Mouse (Mus musculus): Measurements from ENCODE around the gene Dync1h1. TPM values are rescaled to one million over a fixed set of nuclear protein-coding genes. Genes with fewer than 3 reads are reported as not detected.

Dync1h1 gene
- polyA plus RNA-seq, 1 experiment from 2014 or later = 8.3 TPM

- no peak overlapping the region for H3K27ac ChIP-seq (ENCODE audit: low read depth)
- H3K9ac ChIP-seq (replicated peaks) = no peak overlapping the region
- 56% methylated on average over 4 of the region's 4 CpGs for WGBS (ENCODE audit: insufficient replicate concordance)
- peaks cover 28% of the 10 kb centered on the region for H3K4me1 ChIP-seq (ENCODE audit: insufficient read depth)
- H3K4me2 ChIP-seq (ENCODE audit: low read depth, low read length) = no peak overlapping the region
- ATAC-seq (no peak), DNase-seq (no peak)
- H3K4me3 ChIP-seq (ENCODE audit: low read depth, low read length) = no peak overlapping the region
- no peak for TF ChIP-seq EP300 (IDR thresholded peaks at IDR 0.05; ENCODE audit: low read depth)
- TF ChIP-seq CTCF (IDR thresholded peaks at IDR 0.05; ENCODE audit: low read depth) = no peak
- H3K27me3 ChIP-seq (ENCODE audit: insufficient read depth, low read length) = no peaks in the 10 kb centered on the region
- H3K36me3 ChIP-seq (replicated peaks; ENCODE audit: insufficient read depth, low read length) = no peaks in the 10 kb centered on the region
- H3K9me3 ChIP-seq (ENCODE audit: low read length) = no peaks in the 10 kb centered on the region
Measured at GRCm38 (mm10) chr12:110599791-110600190, 1.5 kb upstream of the Dync1h1 start.

- DNase-seq (no peak), ATAC-seq (no peak)
- Histone ChIP-seq H3K4me2 (ENCODE audit: low read depth, low read length) (peak overlapping the region; percentile 75), H3K27me3 (ENCODE audit: insufficient read depth, low read length) (no peaks in the 10 kb centered on the region), H3K27ac (ENCODE audit: low read depth) (no peak overlapping the region), H3K4me1 (ENCODE audit: insufficient read depth) (peaks cover 28% of the 10 kb centered on the region), H3K4me3 (ENCODE audit: low read depth, low read length) (peak overlapping the region; percentile 70), H3K9ac (replicated peaks) (no peak overlapping the region; the same call in 1 of the 2 replicates), H3K9me3 (ENCODE audit: low read length) (no peaks in the 10 kb centered on the region), H3K36me3 (replicated peaks; ENCODE audit: insufficient read depth, low read length) (no peaks in the 10 kb centered on the region)
- TF ChIP-seq EP300 (IDR thresholded peaks at IDR 0.05; ENCODE audit: low read depth) = no peak
- TF ChIP-seq CTCF (IDR thresholded peaks at IDR 0.05; ENCODE audit: low read depth) = no peak
- 52% methylated on average over 13 of the region's 13 CpGs for WGBS (ENCODE audit: insufficient replicate concordance)
Measured at GRCm38 (mm10) chr12:110600225-110600991, 844 bp upstream of the Dync1h1 start.

- no peak for ATAC-seq
- Histone ChIP-seq H3K27ac (ENCODE audit: low read depth) (no peak overlapping the region), H3K36me3 (replicated peaks; ENCODE audit: insufficient read depth, low read length) (no peaks in the 10 kb centered on the region; the same call in 1 of the 2 replicates), H3K4me3 (ENCODE audit: low read depth, low read length) (no peak overlapping the region), H3K4me2 (ENCODE audit: low read depth, low read length) (no peak overlapping the region), H3K27me3 (ENCODE audit: insufficient read depth, low read length) (no peaks in the 10 kb centered on the region), H3K4me1 (ENCODE audit: insufficient read depth) (peaks cover 23% of the 10 kb centered on the region), H3K9ac (replicated peaks) (no peak overlapping the region), H3K9me3 (ENCODE audit: low read length) (no peaks in the 10 kb centered on the region)
- DNase-seq = peak; percentile 36
- 63% methylated on average over 3 of the region's 3 CpGs for WGBS (ENCODE audit: insufficient replicate concordance)
- TF ChIP-seq EP300 (IDR thresholded peaks at IDR 0.05; ENCODE audit: low read depth) = no peak
- no peak for TF ChIP-seq CTCF (IDR thresholded peaks at IDR 0.05; ENCODE audit: low read depth)
Measured at GRCm38 (mm10) chr12:110606161-110606560, 4.9 kb downstream of the Dync1h1 start.

GRCm38 (mm10) chr12:110606676-110607075 lies 5.4 kb downstream of the Dync1h1 start:
- no peak overlapping the region for H3K4me3 ChIP-seq (ENCODE audit: low read depth, low read length)
- H3K9me3 ChIP-seq (ENCODE audit: low read length) = no peaks in the 10 kb centered on the region
- no peak for ATAC-seq
- no peak overlapping the region for H3K9ac ChIP-seq (replicated peaks)
- no peak overlapping the region for H3K27ac ChIP-seq (ENCODE audit: low read depth)
- H3K4me2 ChIP-seq (ENCODE audit: low read depth, low read length) = no peak overlapping the region
- TF ChIP-seq EP300 (IDR thresholded peaks at IDR 0.05; ENCODE audit: low read depth) (no peak), CTCF (IDR thresholded peaks at IDR 0.05; ENCODE audit: low read depth) (no peak)
- H3K36me3 ChIP-seq (replicated peaks; ENCODE audit: insufficient read depth, low read length) = peaks cover under 1% of the 10 kb centered on the region; the same call in 1 of the 2 replicates
- DNase-seq = no peak
- H3K4me1 ChIP-seq (ENCODE audit: insufficient read depth) = peaks cover 23% of the 10 kb centered on the region
- no peaks in the 10 kb centered on the region for H3K27me3 ChIP-seq (ENCODE audit: insufficient read depth, low read length)
- WGBS (ENCODE audit: insufficient replicate concordance) = 81% methylated on average over 2 of the region's 2 CpGs

GRCm38 (mm10) chr12:110608460-110609152 lies 7.4 kb downstream of the Dync1h1 start:
- H3K36me3 ChIP-seq (replicated peaks; ENCODE audit: insufficient read depth, low read length) = peaks cover 7% of the 10 kb centered on the region; the same call in 1 of the 2 replicates
- peak overlapping the region; percentile 4 for H3K9ac ChIP-seq (replicated peaks)
- TF ChIP-seq CTCF (IDR thresholded peaks at IDR 0.05; ENCODE audit: low read depth) (peak; percentile 43), EP300 (IDR thresholded peaks at IDR 0.05; ENCODE audit: low read depth) (no peak)
- H3K4me2 ChIP-seq (ENCODE audit: low read depth, low read length) = no peak overlapping the region
- no peaks in the 10 kb centered on the region for H3K27me3 ChIP-seq (ENCODE audit: insufficient read depth, low read length)
- H3K4me1 ChIP-seq (ENCODE audit: insufficient read depth) = peaks cover 9% of the 10 kb centered on the region
- no peaks in the 10 kb centered on the region for H3K9me3 ChIP-seq (ENCODE audit: low read length)
- peak overlapping the region; percentile 26; the same call in 1 of the 2 replicates for H3K27ac ChIP-seq (ENCODE audit: low read depth)
- DNase-seq (peak; percentile 47), ATAC-seq (peak; percentile 72)
- no peak overlapping the region for H3K4me3 ChIP-seq (ENCODE audit: low read depth, low read length)
- WGBS (ENCODE audit: insufficient replicate concordance) = 47% methylated on average over 11 of the region's 11 CpGs

GRCm38 (mm10) chr12:110609153-110609497 lies 7.9 kb downstream of the Dync1h1 start:
- Histone ChIP-seq H3K9me3 (ENCODE audit: low read length) (no peaks in the 10 kb centered on the region), H3K4me3 (ENCODE audit: low read depth, low read length) (no peak overlapping the region), H3K27me3 (ENCODE audit: insufficient read depth, low read length) (no peaks in the 10 kb centered on the region), H3K4me2 (ENCODE audit: low read depth, low read length) (no peak overlapping the region), H3K9ac (replicated peaks) (peak overlapping the region; percentile 4), H3K4me1 (ENCODE audit: insufficient read depth) (peaks cover 4% of the 10 kb centered on the region), H3K36me3 (replicated peaks; ENCODE audit: insufficient read depth, low read length) (peaks cover 12% of the 10 kb centered on the region), H3K27ac (ENCODE audit: low read depth) (peak overlapping the region; percentile 26; the same call in 1 of the 2 replicates)
- DNase-seq (no peak), ATAC-seq (no peak)
- WGBS (ENCODE audit: insufficient replicate concordance) = 75% methylated on average over 9 of the region's 9 CpGs
- no peak for TF ChIP-seq CTCF (IDR thresholded peaks at IDR 0.05; ENCODE audit: low read depth)
- no peak for TF ChIP-seq EP300 (IDR thresholded peaks at IDR 0.05; ENCODE audit: low read depth)

Data from liver, postnatal 0 days (tissue).